Mouse (Mus musculus) CH12.LX (cell line): ENCODE data around the gene Hebp1. TPM values are rescaled to one million over a fixed set of nuclear protein-coding genes. Genes with fewer than 3 reads are reported as not detected.

Source experiments
- DNase-seq: peaks from one replicate; pipeline ENCODE4 v3.0.0-alpha.2; 2013; ENCODE audit errors: extremely low read depth
- H3K27ac ChIP-seq: 2 replicates; pipeline ENCODE4 v1.5.1; 2012; ENCODE audit warnings: low read depth, mild to moderate bottlenecking, control low read depth, moderate library complexity; ENCODE audit not compliant: insufficient read depth
- H3K27me3 ChIP-seq: replicated peaks from 2 replicates; pipeline ENCODE3; 2012; ENCODE audit warnings: inconsistent platforms
- H3K36me3 ChIP-seq, 2 experiments: replicated peaks in 1 of 2; 2 replicates each; pipeline versions ENCODE3 to v1.6.1; 2012; ENCODE audit warnings: inconsistent platforms in 1 of 2, low read length in 1 of 2, mild to moderate bottlenecking in 1 of 2, mixed read lengths in 1 of 2, moderate library complexity in 1 of 2; ENCODE audit not compliant: control insufficient read depth in 1 of 2, insufficient read depth in 1 of 2
- H3K4me1 ChIP-seq, 2 experiments: 2 replicates each; pipeline ENCODE4 v1.6.1; 2012; ENCODE audit warnings: inconsistent platforms in 1 of 2, moderate library complexity in 1 of 2; ENCODE audit not compliant: insufficient read depth in 2 of 2, control insufficient read depth in 1 of 2
- H3K4me2 ChIP-seq: 2 replicates; pipeline ENCODE4 v1.6.1; 2012; ENCODE audit warnings: low read depth, mild to moderate bottlenecking, control low read depth; ENCODE audit not compliant: poor library complexity, insufficient read depth, severe bottlenecking
- H3K4me3 ChIP-seq, 3 experiments: fragments of 150-350 bp in 1 of 3; sonication (generic) in 1 of 3; replicated peaks in 1 of 3; 2 replicates each; pipeline versions ENCODE3 to v1.5.1; 2011 to 2012; ENCODE audit warnings: low read depth in 2 of 3, low read length in 2 of 3, mild to moderate bottlenecking in 2 of 3, moderate library complexity in 2 of 3, control low read depth in 1 of 3, improper control_type of control experiment in 1 of 3, inconsistent platforms in 1 of 3, mixed read lengths in 1 of 3; ENCODE audit not compliant: poor library complexity in 1 of 3
- H3K79me2 ChIP-seq: replicated peaks from 2 replicates; pipeline ENCODE4 v1.6.1; 2012; ENCODE audit warnings: mild to moderate bottlenecking, moderate library complexity; ENCODE audit not compliant: control insufficient read depth, poor library complexity, insufficient read depth, severe bottlenecking; ENCODE audit errors: extremely low read depth
- H3K9ac ChIP-seq: 2 replicates; pipeline ENCODE4 v1.6.1; 2012; ENCODE audit warnings: low read depth, mild to moderate bottlenecking, control low read depth, moderate library complexity; ENCODE audit not compliant: insufficient read depth
- H3K9me3 ChIP-seq: replicated peaks from 2 replicates; pipeline ENCODE3; 2012; ENCODE audit warnings: low read length, inconsistent platforms, mixed read lengths
- CHD2 ChIP-seq: IDR thresholded peaks from 2 replicates; pipeline ENCODE4 v1.6.1; 2011; ENCODE audit warnings: low read length, improper control_type of control experiment
- CTCF ChIP-seq, 2 experiments: IDR thresholded peaks in 1 of 2; conservative IDR thresholded peaks in 1 of 2; 2 replicates each; pipeline ENCODE4 v1.5.1; 2011 to 2012; ENCODE audit warnings: low read depth in 2 of 2, low read length in 2 of 2, improper control_type of control experiment in 1 of 2, inconsistent platforms in 1 of 2, mild to moderate bottlenecking in 1 of 2, moderate library complexity in 1 of 2
- E2F4 ChIP-seq: IDR thresholded peaks from 2 replicates; pipeline ENCODE4 v1.6.1; 2011; ENCODE audit warnings: low read depth, low read length, improper control_type of control experiment; ENCODE audit not compliant: insufficient replicate concordance
- EP300 ChIP-seq: IDR thresholded peaks from 2 replicates; pipeline ENCODE4 v1.6.1; 2011; ENCODE audit warnings: low read length, improper control_type of control experiment
- ETS1 ChIP-seq: conservative IDR thresholded peaks from 2 replicates; pipeline ENCODE4 v1.6.1; 2012; ENCODE audit warnings: low read depth, mild to moderate bottlenecking, inconsistent platforms, low read length, improper control_type of control experiment, moderate library complexity
- GABPA ChIP-seq: IDR thresholded peaks from 2 replicates; pipeline ENCODE4 v1.6.1; 2012; ENCODE audit warnings: low read depth, low read length, improper control_type of control experiment, inconsistent platforms; ENCODE audit not compliant: insufficient replicate concordance
- HCFC1 ChIP-seq: IDR thresholded peaks from 2 replicates; pipeline ENCODE4 v1.6.1; 2012; ENCODE audit warnings: low read depth, mild to moderate bottlenecking, inconsistent platforms, low read length, improper control_type of control experiment
- JUN ChIP-seq: IDR thresholded peaks from 2 replicates; pipeline ENCODE4 v1.6.1; 2011; ENCODE audit warnings: low read depth, mild to moderate bottlenecking, low read length, improper control_type of control experiment, moderate library complexity; ENCODE audit not compliant: insufficient read depth
- JUND ChIP-seq: conservative IDR thresholded peaks from 2 replicates; pipeline ENCODE4 v1.6.1; 2011; ENCODE audit warnings: low read depth, low read length, improper control_type of control experiment
- KAT2A ChIP-seq: IDR thresholded peaks from 2 replicates; pipeline ENCODE4 v1.6.1; 2012; ENCODE audit warnings: low read length, improper control_type of control experiment, inconsistent platforms; ENCODE audit not compliant: insufficient replicate concordance
- MAFK ChIP-seq: IDR thresholded peaks from 2 replicates; pipeline ENCODE4 v1.6.1; 2011; ENCODE audit warnings: low read length, improper control_type of control experiment; ENCODE audit not compliant: insufficient replicate concordance
- MEF2A ChIP-seq: IDR thresholded peaks from 2 replicates; pipeline ENCODE4 v1.6.1; 2014; ENCODE audit warnings: low read depth, mild to moderate bottlenecking, inconsistent platforms, low read length, improper control_type of control experiment, borderline replicate concordance
- MXI1 ChIP-seq: IDR thresholded peaks from 2 replicates; pipeline ENCODE4 v1.6.1; 2011; ENCODE audit warnings: mild to moderate bottlenecking, low read depth, low read length, improper control_type of control experiment
- NELFE ChIP-seq: IDR thresholded peaks from 2 replicates; pipeline ENCODE4 v1.6.1; 2011; ENCODE audit warnings: low read depth, low read length, improper control_type of control experiment
- NRF1 ChIP-seq: IDR thresholded peaks from 2 replicates; pipeline ENCODE4 v1.6.1; 2014; ENCODE audit warnings: low read depth, mild to moderate bottlenecking, inconsistent platforms, low read length, improper control_type of control experiment, moderate library complexity
- PAX5 ChIP-seq: IDR thresholded peaks from 2 replicates; pipeline ENCODE4 v1.6.1; 2012; ENCODE audit warnings: low read length, inconsistent platforms, mixed read lengths
- POLR2AphosphoS2 ChIP-seq: IDR thresholded peaks from 2 replicates; pipeline ENCODE4 v1.6.1; 2011; ENCODE audit warnings: low read depth, low read length, improper control_type of control experiment
- RAD21 ChIP-seq: IDR thresholded peaks from 2 replicates; pipeline ENCODE4 v1.6.1; 2011; ENCODE audit warnings: low read depth, mild to moderate bottlenecking, low read length, improper control_type of control experiment, moderate library complexity
- RCOR1 ChIP-seq: conservative IDR thresholded peaks from 2 replicates; pipeline ENCODE4 v1.6.1; 2012; ENCODE audit warnings: low read depth, mild to moderate bottlenecking, inconsistent platforms, low read length, improper control_type of control experiment
- SIN3A ChIP-seq: IDR thresholded peaks from 2 replicates; pipeline ENCODE4 v1.6.1; 2012; ENCODE audit warnings: low read length, improper control_type of control experiment, inconsistent platforms
- SMC3 ChIP-seq: IDR thresholded peaks from 2 replicates; pipeline ENCODE4 v1.6.1; 2011; ENCODE audit warnings: low read depth, low read length, improper control_type of control experiment
- TBP ChIP-seq: conservative IDR thresholded peaks from 2 replicates; pipeline ENCODE4 v1.6.1; 2011; ENCODE audit warnings: low read depth, low read length, improper control_type of control experiment
- TCF12 ChIP-seq: IDR thresholded peaks from 2 replicates; pipeline ENCODE4 v1.6.1; 2014; ENCODE audit warnings: low read depth, mild to moderate bottlenecking, inconsistent platforms, low read length, improper control_type of control experiment
- UBTF ChIP-seq: IDR thresholded peaks from 2 replicates; pipeline ENCODE4 v1.6.1; 2012; ENCODE audit warnings: low read depth, mild to moderate bottlenecking, inconsistent platforms, low read length, improper control_type of control experiment, moderate library complexity
- USF1 ChIP-seq: IDR thresholded peaks from 2 replicates; pipeline ENCODE4 v1.6.1; 2014; ENCODE audit warnings: low read depth, mild to moderate bottlenecking, inconsistent platforms, low read length, improper control_type of control experiment
- USF2 ChIP-seq: conservative IDR thresholded peaks from 2 replicates; pipeline ENCODE4 v1.6.1; 2011; ENCODE audit warnings: low read depth, low read length, improper control_type of control experiment
- dilution Hi-C: fragments of 300-500 bp; cut with MboI; formaldehyde crosslinking; loops from 2 replicates; pipeline ENCODE4 v1.14.3; 2020; ENCODE audit warnings: low sequenced_read_pairs; ENCODE audit not compliant: extremely low pct_unique_long_range_greater_than_20kb, extremely low pct_ligation_motif_present
- in situ Hi-C: fragments of 300-500 bp; cut with MboI; formaldehyde crosslinking; loops from 3 replicates; pipeline ENCODE4 v1.14.3; 2019; ENCODE audit warnings: low sequenced_read_pairs, low pct_ligation_motif_present, low pct_unique_long_range_greater_than_20kb, mixed read lengths
- polyA plus RNA-seq: library from polyadenylated mRNA; unstranded; fragments of >175 nt; gene quantifications from 2 replicates; pipeline ENCODE4 v1.2.1, GENCODE M21; 2012; ENCODE audit warnings: low read depth; ENCODE audit not compliant: insufficient read length
- total RNA-seq, 2 experiments: library from RNA; depleted of rRNA; stranded (reverse); fragments of 300-350 nt in 1 of 2; fragments of >200 nt in 1 of 2; gene quantifications; 2 replicates each; pipeline ENCODE4 v1.2.3; 2012 to 2014

The Hebp1 gene
- total and polyA plus RNA-seq, 3 experiments = not detected

DNA sequence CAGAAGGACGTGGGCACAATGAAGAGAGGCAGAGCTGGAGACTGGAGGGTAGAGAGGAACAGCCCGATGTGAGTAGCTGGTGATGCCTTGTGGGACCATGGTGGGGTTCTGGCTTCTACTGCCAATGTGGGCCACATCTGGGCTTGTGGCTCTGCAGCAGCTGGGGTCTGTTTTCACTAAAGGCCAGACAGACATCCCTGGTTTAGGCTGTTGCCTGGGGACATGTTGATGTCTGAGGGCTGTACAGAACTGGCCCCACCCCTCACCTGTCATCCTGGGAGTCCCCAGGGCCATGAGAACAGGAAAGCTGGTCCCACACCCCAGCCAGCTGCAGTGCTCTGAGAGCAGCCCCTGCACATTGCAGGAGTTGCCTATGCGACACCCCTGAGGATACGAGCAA, 48.6 kb downstream of the Hebp1 start:
- Histone ChIP-seq H3K27me3 (no peaks in the 10 kb centered on the region), H3K79me2 (no peaks in the 10 kb centered on the region), H3K27ac (no peak overlapping the region), H3K4me2 (no peak overlapping the region), H3K36me3 (no peaks in the 10 kb centered on the region), H3K4me1 (peaks cover 0 to 16% of the 10 kb centered on the region in 2 experiments; a peak in 2 of 4 replicates), H3K4me3 (no peak overlapping the region), H3K9ac (no peak overlapping the region), H3K9me3 (peaks cover 3% of the 10 kb centered on the region)
- TF ChIP-seq SIN3A (no peak), HCFC1 (no peak), MEF2A (no peak), E2F4 (no peak), USF2 (no peak), UBTF (no peak), NELFE (no peak)
- no peak for DNase-seq
- in situ Hi-C loops = loop anchor here (10.0 kb wide), 1 partner anchor 64 kb away; no protein-coding TSS in a partner anchor
- dilution Hi-C loops = no loop called here

DNA sequence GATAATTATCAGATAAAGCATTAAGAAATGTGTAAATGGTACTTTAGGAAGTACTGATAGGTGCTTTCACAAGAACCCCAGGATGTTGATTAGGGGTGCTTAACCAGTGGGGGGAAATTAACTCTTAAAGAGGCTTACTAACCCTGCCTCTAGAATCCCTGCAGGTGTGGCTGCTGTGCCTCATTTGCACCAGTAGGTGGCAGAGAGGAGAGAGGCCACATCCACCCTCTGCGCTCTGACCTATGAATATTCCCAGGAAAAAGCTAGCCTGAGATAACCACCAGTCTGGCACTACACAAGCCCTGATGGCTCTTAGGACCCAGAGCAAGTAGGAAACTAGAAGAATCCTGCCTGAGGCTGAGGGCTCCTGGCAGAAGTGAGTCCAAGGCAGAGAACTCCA, 49.3 kb downstream of the Hebp1 start:
- Histone ChIP-seq H3K4me3 (no peak overlapping the region), H3K9ac (no peak overlapping the region), H3K4me2 (no peak overlapping the region), H3K79me2 (no peaks in the 10 kb centered on the region)
- DNase-seq = peak; percentile 15
- in situ Hi-C loops = loop anchor here (10.0 kb wide), 1 partner anchor 64 kb away; no protein-coding TSS in a partner anchor
- TF ChIP-seq USF1 (no peak), SMC3 (peak; percentile 63), JUND (no peak), POLR2AphosphoS2 (no peak), MEF2A (no peak), CHD2 (no peak), EP300 (no peak), E2F4 (no peak), MXI1 (no peak), HCFC1 (no peak), ETS1 (no peak), RCOR1 (no peak), GABPA (no peak), TCF12 (no peak), RAD21 (peak; percentile 20), JUN (no peak), MAFK (no peak), NRF1 (no peak), NELFE (no peak), CTCF (conservative IDR thresholded peaks at IDR 0.05 in 1 of 2, IDR thresholded peaks at IDR 0.05 in 1 of 2; ENCODE audit: low read depth in 2 of 2, low read length in 2 of 2) (peak; percentile 70 to 88), TBP (no peak), KAT2A (no peak), PAX5 (no peak)
- TF ChIP-seq, all 38 proteins: peak for 3
- Histone ChIP-seq H3K27ac (no peak overlapping the region), H3K27me3 (no peaks in the 10 kb centered on the region), H3K36me3 (no peaks in the 10 kb centered on the region), H3K4me1 (peaks cover 0 to 16% of the 10 kb centered on the region in 2 experiments; a peak in 2 of 4 replicates), H3K9me3 (peaks cover 3% of the 10 kb centered on the region)
- dilution Hi-C loops = no loop called here
